Mouse (Mus musculus) lung, postnatal 0 days (tissue): ENCODE data around the gene Ankfn1. TPM values are rescaled to one million over a fixed set of nuclear protein-coding genes. Genes with fewer than 3 reads are reported as not detected.

Experiments
- ATAC-seq: fragments of 200-750 bp; cut with Nextera tagmentation; 2 replicates; pipeline ENCODE4 v1.8.0; 2017; ENCODE audit warnings: moderate library complexity
- DNase-seq: peaks from one replicate; pipeline ENCODE4 v3.0.0-alpha.2; 2016; ENCODE audit warnings: low spot score
- H3K27ac ChIP-seq: fragments of 300-500 bp; sonication (generic); 2 replicates; pipeline ENCODE4 v1.5.1; 2014; ENCODE audit warnings: antibody characterized with exemption, mild to moderate bottlenecking, low read length, mixed read lengths
- H3K27me3 ChIP-seq: fragments of 300-500 bp; sonication (generic); replicated peaks from 2 replicates; pipeline ENCODE4 v1.6.1; 2014; ENCODE audit warnings: low read length, mixed read lengths; ENCODE audit not compliant: insufficient read depth
- H3K36me3 ChIP-seq: fragments of 300-500 bp; sonication (generic); 2 replicates; pipeline ENCODE4 v1.6.1; 2014; ENCODE audit warnings: low read length, mixed read lengths; ENCODE audit not compliant: insufficient read depth
- H3K4me1 ChIP-seq: fragments of 300-500 bp; sonication (generic); 2 replicates; pipeline ENCODE4 v1.6.1; 2014; ENCODE audit warnings: antibody characterized with exemption, low read depth, low read length, mixed read lengths; ENCODE audit not compliant: insufficient read depth
- H3K4me2 ChIP-seq: fragments of 300-500 bp; sonication (generic); replicated peaks from 2 replicates; pipeline ENCODE4 v1.6.1; 2014; ENCODE audit warnings: low read depth, mild to moderate bottlenecking, low read length, moderate library complexity, mixed read lengths
- H3K4me3 ChIP-seq: fragments of 300-500 bp; sonication (generic); 2 replicates; pipeline ENCODE4 v1.5.1; 2014; ENCODE audit warnings: low read depth, low read length
- H3K9ac ChIP-seq: fragments of 300-500 bp; sonication (generic); replicated peaks from 2 replicates; pipeline ENCODE4 v1.6.1; 2014; ENCODE audit warnings: low read depth, mild to moderate bottlenecking
- H3K9me3 ChIP-seq: fragments of 300-500 bp; sonication (generic); 2 replicates; pipeline ENCODE4 v1.6.1; 2016; ENCODE audit warnings: low read length, mixed read lengths
- CTCF ChIP-seq: IDR thresholded peaks from 2 replicates; pipeline ENCODE4 v1.5.1; 2016; ENCODE audit warnings: antibody characterized with exemption, mild to moderate bottlenecking
- EP300 ChIP-seq: IDR thresholded peaks from 2 replicates; pipeline ENCODE4 v1.6.1; 2016; ENCODE audit warnings: antibody characterized with exemption, mild to moderate bottlenecking, control low read depth
- WGBS: fragments of 180-500 bp; shearing (Covaris S2); extraction: QIAGEN DNeasy Blood & Tissue Kit; methylation state at CpG from one replicate; pipeline ENCODE4 v1.1.7; 2014; 5-methylcytosine and 5-hydroxymethylcytosine counted together
- polyA plus RNA-seq: library from polyadenylated mRNA; unstranded; fragments of >200 nt; fragmentation: Nextera tagmentation; extraction: Ambion mirVana; gene quantifications from 2 replicates; pipeline ENCODE4 v1.2.1, GENCODE M21; 2015

The Ankfn1 gene
- 0.85 and 1.1 TPM in 2 replicates for polyA plus RNA-seq

GRCm38 (mm10) chr11:89777431-89777830 is at the start of gene Ankfn1:
Ankfn1 (minus strand) TSS chr11:89777653.
- TF ChIP-seq EP300 = no peak
- no peak for TF ChIP-seq CTCF
- Histone ChIP-seq H3K27me3 (no peaks in the 10 kb centered on the region), H3K9me3 (no peaks in the 10 kb centered on the region), H3K9ac (no peak within 1 kb of the TSS), H3K27ac (no peak within 1 kb of the TSS), H3K4me2 (no peak within 1 kb of the TSS), H3K36me3 (no peaks in the 10 kb centered on the region), H3K4me3 (no peak within 1 kb of the TSS), H3K4me1 (no peaks in the 10 kb centered on the region)
- DNase-seq = no peak
- ATAC-seq = no peak
- 40% methylated on average over 7 of the region's 7 CpGs for WGBS

- no peak overlapping the region for H3K9ac ChIP-seq
- no peak overlapping the region for H3K4me2 ChIP-seq
- H3K27me3 ChIP-seq = no peaks in the 10 kb centered on the region
- H3K4me3 ChIP-seq = no peak overlapping the region
- H3K4me1 ChIP-seq = 0 out of 2 replicates have a peak, but pooled peaks cover 3% of the 10 kb centered on the region
- no peaks in the 10 kb centered on the region for H3K9me3 ChIP-seq
- DNase-seq (no peak), ATAC-seq (no peak)
- no peak for TF ChIP-seq CTCF
- TF ChIP-seq EP300 = no peak
- WGBS = 55% methylated on average over 8 of the region's 8 CpGs
- no peak overlapping the region for H3K27ac ChIP-seq
- no peaks in the 10 kb centered on the region for H3K36me3 ChIP-seq
Measured at GRCm38 (mm10) chr11:89823661-89824446, 46.4 kb upstream of the Ankfn1 start.

DNA sequence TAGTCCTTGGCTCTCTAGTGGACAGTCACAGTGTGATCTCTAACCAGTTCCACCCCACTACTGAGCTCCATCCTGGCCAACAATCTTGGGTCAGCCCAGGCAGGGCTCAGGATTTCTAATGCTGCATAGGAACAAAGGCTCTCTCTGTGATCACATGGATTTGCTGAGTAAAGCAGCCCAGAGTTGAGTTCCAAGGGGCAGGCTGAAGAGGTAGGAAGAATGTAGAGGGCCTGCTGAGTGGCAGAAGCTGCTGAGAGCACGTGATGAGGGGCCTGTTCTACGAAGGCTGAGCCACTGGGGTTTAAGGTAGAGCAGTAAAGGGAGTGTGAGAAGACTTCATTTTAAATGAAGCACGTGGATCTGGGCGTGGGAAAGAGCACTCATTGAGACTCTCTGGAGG is 41.1 kb upstream of the Ankfn1 start:
- Histone ChIP-seq H3K9me3 (no peaks in the 10 kb centered on the region), H3K4me3 (no peak overlapping the region), H3K27me3 (no peaks in the 10 kb centered on the region), H3K4me1 (0 out of 2 replicates have a peak, but pooled peaks cover 3% of the 10 kb centered on the region), H3K9ac (no peak overlapping the region), H3K4me2 (no peak overlapping the region), H3K36me3 (no peaks in the 10 kb centered on the region), H3K27ac (0 out of 2 replicates have a peak overlapping the region, but pooled peaks have one; percentile 44)
- DNase-seq = peak; percentile 91
- TF ChIP-seq CTCF (no peak), EP300 (peak; percentile 94)
- 25% methylated on average over 4 of the region's 4 CpGs for WGBS
- peak; percentile 100 for ATAC-seq

DNA sequence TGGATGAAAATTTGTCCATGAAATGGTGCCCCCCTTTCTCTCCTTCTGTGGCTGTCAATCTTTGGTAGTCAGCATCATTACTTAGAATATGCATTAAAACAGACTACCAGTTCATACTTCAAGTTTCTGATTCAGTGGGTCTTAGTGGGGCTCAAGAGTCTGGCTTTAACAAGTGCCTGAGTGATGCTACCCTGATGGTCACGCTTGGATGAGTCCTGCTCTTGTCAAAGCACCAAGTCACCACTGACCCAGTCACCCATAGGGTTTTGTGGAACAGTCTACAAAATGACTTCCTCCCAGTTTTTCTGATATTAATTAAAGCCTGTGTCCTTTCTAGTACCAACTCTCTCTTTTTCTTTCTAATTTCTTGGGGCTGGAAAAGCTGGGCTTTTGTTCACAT is 34.0 kb upstream of the Ankfn1 start:
- no peaks in the 10 kb centered on the region for H3K4me1 ChIP-seq
- no peak for TF ChIP-seq EP300
- no peak for TF ChIP-seq CTCF
- H3K27ac ChIP-seq = no peak overlapping the region
- no peaks in the 10 kb centered on the region for H3K36me3 ChIP-seq
- H3K4me3 ChIP-seq = no peak overlapping the region
- DNase-seq (no peak), ATAC-seq (no peak)
- H3K9me3 ChIP-seq = no peaks in the 10 kb centered on the region
- WGBS = 81% methylated on average over 1 of the region's 1 CpGs
- H3K9ac ChIP-seq = no peak overlapping the region
- no peak overlapping the region for H3K4me2 ChIP-seq
- no peaks in the 10 kb centered on the region for H3K27me3 ChIP-seq

GRCm38 (mm10) chr11:89807998-89808397 is 30.5 kb upstream of the Ankfn1 start:
- no peaks in the 10 kb centered on the region for H3K36me3 ChIP-seq
- no peak overlapping the region for H3K4me2 ChIP-seq
- no peak overlapping the region for H3K27ac ChIP-seq
- H3K27me3 ChIP-seq = no peaks in the 10 kb centered on the region
- peak; percentile 83 for DNase-seq
- H3K4me1 ChIP-seq = no peaks in the 10 kb centered on the region
- no peak overlapping the region for H3K9ac ChIP-seq
- 39% methylated on average over 11 of the region's 11 CpGs for WGBS
- H3K4me3 ChIP-seq = no peak overlapping the region
- no peaks in the 10 kb centered on the region for H3K9me3 ChIP-seq
- peak; percentile 96 for ATAC-seq
- TF ChIP-seq EP300 (peak; percentile 100), CTCF (no peak)

DNA sequence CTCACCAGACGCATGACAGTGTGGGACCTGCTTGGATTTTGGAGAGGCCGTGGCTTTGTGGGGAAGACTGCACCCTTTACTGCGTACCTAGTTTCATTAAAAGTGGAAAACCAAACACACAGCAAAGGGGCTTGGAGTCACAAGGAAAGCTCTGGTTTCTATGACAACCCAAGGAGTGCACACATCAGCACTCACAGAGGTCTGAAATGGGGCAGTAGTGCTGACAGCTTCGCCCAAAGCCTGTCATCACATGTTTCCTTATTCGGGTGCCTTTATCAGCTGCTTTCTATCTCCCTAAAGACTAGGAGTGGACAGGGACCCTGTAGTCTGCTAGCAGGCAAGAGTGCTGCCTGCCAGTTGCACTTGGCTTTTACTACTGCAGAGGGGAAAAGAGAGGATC is 27.4 kb upstream of the Ankfn1 start:
- H3K4me2 ChIP-seq = no peak overlapping the region
- DNase-seq (peak; percentile 15), ATAC-seq (no peak)
- TF ChIP-seq CTCF (no peak), EP300 (no peak)
- no peaks in the 10 kb centered on the region for H3K36me3 ChIP-seq
- H3K4me3 ChIP-seq = no peak overlapping the region
- H3K4me1 ChIP-seq = no peaks in the 10 kb centered on the region
- H3K27ac ChIP-seq = no peak overlapping the region
- H3K9me3 ChIP-seq = no peaks in the 10 kb centered on the region
- no peaks in the 10 kb centered on the region for H3K27me3 ChIP-seq
- H3K9ac ChIP-seq = no peak overlapping the region
- 14% methylated on average over 5 of the region's 5 CpGs for WGBS
